Mouse (Mus musculus): Measurements from ENCODE around the gene Krt79. TPM values are rescaled to one million over a fixed set of nuclear protein-coding genes. Genes with fewer than 3 reads are reported as not detected.

Gene Krt79
- polyA plus RNA-seq, 1 experiment, result 0.22 TPM

DNA sequence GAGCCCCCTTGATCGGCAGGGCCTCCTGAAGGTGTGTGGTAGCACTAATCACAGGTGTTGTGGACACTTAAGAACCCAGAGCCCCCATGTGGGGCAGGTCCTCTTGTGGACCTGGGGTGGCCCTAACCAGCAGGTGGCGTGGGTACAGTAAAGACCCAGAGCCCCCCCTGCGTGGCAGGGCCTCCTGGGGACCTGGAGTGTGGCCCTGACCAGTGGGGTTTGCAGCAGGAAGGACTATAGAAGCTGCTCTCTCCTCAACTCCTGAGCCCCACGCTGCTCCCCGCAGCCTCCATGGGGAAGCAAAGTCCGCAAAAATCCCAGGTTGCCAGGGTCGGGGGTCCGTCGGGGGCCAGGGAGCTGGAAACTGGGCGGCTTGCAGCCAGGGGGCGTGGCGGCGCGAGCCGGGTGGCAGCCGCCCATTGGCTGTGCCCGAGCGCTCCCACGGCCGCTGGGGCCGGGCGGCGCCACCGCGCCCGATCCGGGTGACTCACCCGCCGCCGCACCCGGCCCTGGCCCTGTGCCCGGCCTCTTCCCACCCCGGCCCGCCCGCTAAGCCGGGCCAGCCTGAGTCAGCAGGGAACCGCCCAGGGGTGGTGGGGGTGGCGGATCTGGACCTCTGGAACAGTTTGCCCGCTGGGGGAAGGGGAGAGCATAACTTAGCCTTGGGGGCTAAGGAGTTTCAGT is 37.1 kb upstream of the Krt79 start:
- Histone ChIP-seq H3K36me3 (ENCODE audit: control insufficient read depth, insufficient read depth, low read length) (no peaks in the 10 kb centered on the region), H3K27ac (ENCODE audit: insufficient read depth, low read depth, low read length) (peak overlapping the region; percentile 99), H3K4me3 (ENCODE audit: low read depth, low read length) (peak overlapping the region; percentile 49), H3K27me3 (ENCODE audit: control insufficient read depth, insufficient read depth, low read length) (no peaks in the 10 kb centered on the region), H3K4me1 (ENCODE audit: control insufficient read depth, insufficient read depth, insufficient read length, low read length) (peaks cover 55% of the 10 kb centered on the region)
- WGBS, result 2% methylated on average over 39 of the region's 39 CpGs
- TF ChIP-seq CTCF (IDR thresholded peaks at IDR 0.05; ENCODE audit: extremely low read depth, insufficient read length, insufficient replicate concordance, low read depth, low read length) (no peak), POLR2A (IDR thresholded peaks at IDR 0.05; ENCODE audit: low read depth, low read length) (no peak)

GRCm38 (mm10) chr15:101976641-101977040 is 36.5 kb upstream of the Krt79 start:
- Histone ChIP-seq H3K4me3 (ENCODE audit: low read depth, low read length) (peak overlapping the region; percentile 49), H3K27ac (ENCODE audit: insufficient read depth, low read depth, low read length) (peak overlapping the region; percentile 99), H3K4me1 (ENCODE audit: control insufficient read depth, insufficient read depth, insufficient read length, low read length) (peaks cover 55% of the 10 kb centered on the region), H3K27me3 (ENCODE audit: control insufficient read depth, insufficient read depth, low read length) (no peaks in the 10 kb centered on the region), H3K36me3 (ENCODE audit: control insufficient read depth, insufficient read depth, low read length) (no peaks in the 10 kb centered on the region)
- 21% methylated on average over 3 of the region's 3 CpGs for WGBS
- TF ChIP-seq CTCF (IDR thresholded peaks at IDR 0.05; ENCODE audit: extremely low read depth, insufficient read length, insufficient replicate concordance, low read depth, low read length) (0 out of 2 replicates have a peak, but pooled peaks have one; percentile 4), POLR2A (IDR thresholded peaks at IDR 0.05; ENCODE audit: low read depth, low read length) (no peak)

DNA sequence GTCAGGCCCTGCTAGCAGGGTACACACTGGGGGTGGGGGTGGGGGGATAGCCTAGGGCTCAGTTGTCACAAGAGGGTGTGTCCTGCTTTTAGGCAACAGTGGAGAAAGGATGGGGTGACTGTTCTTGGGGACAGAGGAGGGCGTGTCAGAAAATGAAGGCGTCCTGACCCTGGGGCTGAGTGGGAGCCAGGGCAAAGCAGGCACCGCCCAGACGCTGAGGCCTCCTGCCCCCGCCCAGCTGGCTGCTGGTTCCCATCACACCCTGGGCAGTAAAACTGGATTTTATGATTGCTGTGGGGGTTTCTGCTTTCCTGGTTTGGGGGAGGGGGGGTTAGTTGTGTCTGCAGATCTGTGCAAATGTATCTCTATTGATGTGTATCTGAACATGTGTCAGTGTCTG is 35.9 kb upstream of the Krt79 start:
- H3K4me3 ChIP-seq (ENCODE audit: low read depth, low read length), result no peak overlapping the region
- peaks cover 51% of the 10 kb centered on the region for H3K4me1 ChIP-seq (ENCODE audit: control insufficient read depth, insufficient read depth, insufficient read length, low read length)
- peak overlapping the region; percentile 99 for H3K27ac ChIP-seq (ENCODE audit: insufficient read depth, low read depth, low read length)
- WGBS, result 33% methylated on average over 5 of the region's 5 CpGs
- no peaks in the 10 kb centered on the region for H3K36me3 ChIP-seq (ENCODE audit: control insufficient read depth, insufficient read depth, low read length)
- H3K27me3 ChIP-seq (ENCODE audit: control insufficient read depth, insufficient read depth, low read length), result no peaks in the 10 kb centered on the region
- TF ChIP-seq POLR2A (IDR thresholded peaks at IDR 0.05; ENCODE audit: low read depth, low read length) (no peak), CTCF (IDR thresholded peaks at IDR 0.05; ENCODE audit: extremely low read depth, insufficient read length, insufficient replicate concordance, low read depth, low read length) (no peak)

GRCm38 (mm10) chr15:101974083-101974845 is 34.1 kb upstream of the Krt79 start:
- peaks cover 42% of the 10 kb centered on the region for H3K4me1 ChIP-seq (ENCODE audit: control insufficient read depth, insufficient read depth, insufficient read length, low read length)
- no peaks in the 10 kb centered on the region for H3K27me3 ChIP-seq (ENCODE audit: control insufficient read depth, insufficient read depth, low read length)
- TF ChIP-seq POLR2A (IDR thresholded peaks at IDR 0.05; ENCODE audit: low read depth, low read length) (peak; percentile 47; the same call in 1 of the 2 replicates), CTCF (IDR thresholded peaks at IDR 0.05; ENCODE audit: extremely low read depth, insufficient read length, insufficient replicate concordance, low read depth, low read length) (no peak)
- no peaks in the 10 kb centered on the region for H3K36me3 ChIP-seq (ENCODE audit: control insufficient read depth, insufficient read depth, low read length)
- 0 out of 2 replicates have a peak overlapping the region, but pooled peaks have one; percentile 18 for H3K4me3 ChIP-seq (ENCODE audit: low read depth, low read length)
- peak overlapping the region; percentile 95 for H3K27ac ChIP-seq (ENCODE audit: insufficient read depth, low read depth, low read length)
- 34% methylated on average over 16 of the region's 16 CpGs for WGBS

GRCm38 (mm10) chr15:101973414-101974077 is 33.4 kb upstream of the Krt79 start:
- no peak for TF ChIP-seq POLR2A (IDR thresholded peaks at IDR 0.05; ENCODE audit: low read depth, low read length)
- peak; percentile 95 for TF ChIP-seq CTCF (IDR thresholded peaks at IDR 0.05; ENCODE audit: extremely low read depth, insufficient read length, insufficient replicate concordance, low read depth, low read length)
- H3K27me3 ChIP-seq (ENCODE audit: control insufficient read depth, insufficient read depth, low read length), result no peaks in the 10 kb centered on the region
- H3K4me1 ChIP-seq (ENCODE audit: control insufficient read depth, insufficient read depth, insufficient read length, low read length), result peaks cover 40% of the 10 kb centered on the region
- H3K27ac ChIP-seq (ENCODE audit: insufficient read depth, low read depth, low read length), result peak overlapping the region; percentile 95
- no peak overlapping the region for H3K4me3 ChIP-seq (ENCODE audit: low read depth, low read length)
- H3K36me3 ChIP-seq (ENCODE audit: control insufficient read depth, insufficient read depth, low read length), result no peaks in the 10 kb centered on the region
- WGBS, result 12% methylated on average over 15 of the region's 15 CpGs

- no peak overlapping the region for H3K4me3 ChIP-seq (ENCODE audit: low read depth, low read length)
- 19% methylated on average over 4 of the region's 6 CpGs for WGBS
- H3K4me1 ChIP-seq (ENCODE audit: control insufficient read depth, insufficient read depth, insufficient read length, low read length), result peaks cover 17% of the 10 kb centered on the region
- TF ChIP-seq POLR2A (IDR thresholded peaks at IDR 0.05; ENCODE audit: low read depth, low read length) (no peak), CTCF (IDR thresholded peaks at IDR 0.05; ENCODE audit: extremely low read depth, insufficient read length, insufficient replicate concordance, low read depth, low read length) (peak; percentile 65; the same call in 1 of the 2 replicates)
- H3K36me3 ChIP-seq (ENCODE audit: control insufficient read depth, insufficient read depth, low read length), result no peaks in the 10 kb centered on the region
- H3K27ac ChIP-seq (ENCODE audit: insufficient read depth, low read depth, low read length), result no peak overlapping the region
- no peaks in the 10 kb centered on the region for H3K27me3 ChIP-seq (ENCODE audit: control insufficient read depth, insufficient read depth, low read length)
Observed at GRCm38 (mm10) chr15:101970536-101970935, 30.4 kb upstream of the Krt79 start.
